Mouse (Mus musculus) hindbrain, postnatal 0 days (tissue): ENCODE data around the gene Mfap1b. TPM values are rescaled to one million over a fixed set of nuclear protein-coding genes. Genes with fewer than 3 reads are reported as not detected.

Source experiments
- ATAC-seq: fragments of 200-750 bp; cut with Nextera tagmentation; 2 replicates; pipeline ENCODE4 v1.8.0; 2017; ENCODE audit warnings: mild to moderate bottlenecking, moderate TSS enrichment, moderate library complexity
- DNase-seq: peaks from one replicate; pipeline ENCODE4 v3.0.0-alpha.2; 2015; ENCODE audit warnings: low spot score
- H3K27ac ChIP-seq: fragments of 300-500 bp; sonication (generic); 2 replicates; pipeline ENCODE4 v1.5.1; 2014; ENCODE audit warnings: mild to moderate bottlenecking
- H3K27me3 ChIP-seq: fragments of 300-500 bp; sonication (generic); 2 replicates; pipeline ENCODE4 v1.6.1; 2014; ENCODE audit warnings: low read length, mixed read lengths; ENCODE audit not compliant: insufficient read depth
- H3K36me3 ChIP-seq: fragments of 300-500 bp; sonication (generic); 2 replicates; pipeline ENCODE4 v1.6.1; 2014; ENCODE audit warnings: low read length, mixed read lengths; ENCODE audit not compliant: insufficient read depth
- H3K4me1 ChIP-seq: fragments of 300-500 bp; sonication (generic); 2 replicates; pipeline ENCODE4 v1.6.1; 2014; ENCODE audit warnings: antibody characterized with exemption, low read length, mixed read lengths; ENCODE audit not compliant: insufficient read depth
- H3K4me2 ChIP-seq: fragments of 300-500 bp; sonication (generic); 2 replicates; pipeline ENCODE4 v1.6.1; 2014; ENCODE audit warnings: low read depth, mild to moderate bottlenecking, low read length, moderate library complexity, mixed read lengths
- H3K4me3 ChIP-seq: fragments of 300-500 bp; sonication (generic); 2 replicates; pipeline ENCODE4 v1.5.1; 2014; ENCODE audit warnings: low read length
- H3K9ac ChIP-seq: fragments of 300-500 bp; sonication (generic); replicated peaks from 2 replicates; pipeline ENCODE4 v1.6.1; 2014; ENCODE audit warnings: mild to moderate bottlenecking, low read length, moderate library complexity, mixed read lengths
- H3K9me3 ChIP-seq: fragments of 300-500 bp; sonication (generic); 2 replicates; pipeline ENCODE4 v1.6.1; 2016; ENCODE audit warnings: low read length, mixed read lengths
- CTCF ChIP-seq: IDR thresholded peaks from 2 replicates; pipeline ENCODE4 v1.5.1; 2016; ENCODE audit warnings: antibody characterized with exemption, control low read depth, low read depth
- WGBS: fragments of 180-500 bp; shearing (Covaris S2); extraction: QIAGEN DNeasy Blood & Tissue Kit; methylation state at CpG from one replicate; pipeline ENCODE4 v1.1.7; 2014; 5-methylcytosine and 5-hydroxymethylcytosine counted together
- polyA plus RNA-seq: library from polyadenylated mRNA; unstranded; fragments of >200 nt; fragmentation: Nextera tagmentation; extraction: Ambion mirVana; gene quantifications from 2 replicates; pipeline ENCODE4 v1.2.1, GENCODE M21; 2015
- total RNA-seq: library from RNA; depleted of rRNA; stranded (reverse); fragments of >200 nt; gene quantifications from 2 replicates; pipeline ENCODE4 v1.2.3, GENCODE M21; 2014

The Mfap1b gene
- total and polyA plus RNA-seq, 2 experiments from 2014 or later: 17.7 to 52.8 TPM

- 65% methylated on average over 2 of the region's 2 CpGs for WGBS
- Histone ChIP-seq H3K4me1 (peaks cover 5% of the 10 kb centered on the region; the same call in 1 of the 2 replicates), H3K9ac (no peak overlapping the region), H3K27ac (no peak overlapping the region), H3K36me3 (no peaks in the 10 kb centered on the region), H3K27me3 (no peaks in the 10 kb centered on the region), H3K9me3 (no peaks in the 10 kb centered on the region), H3K4me3 (no peak overlapping the region), H3K4me2 (no peak overlapping the region)
- TF ChIP-seq CTCF: no peak
- ATAC-seq (no peak), DNase-seq (no peak)
These were observed 13.8 kb downstream of the Mfap1b start for GRCm38 (mm10) chr2:121460071-121460470.

- Histone ChIP-seq H3K27ac (peak within 1 kb of the TSS; percentile 73), H3K36me3 (peaks cover 10% of the 10 kb centered on the region; the same call in 1 of the 2 replicates), H3K4me1 (peaks cover 5% of the 10 kb centered on the region; the same call in 1 of the 2 replicates), H3K9ac (peak within 1 kb of the TSS; percentile 70), H3K4me3 (peak within 1 kb of the TSS; percentile 80), H3K27me3 (no peaks in the 10 kb centered on the region), H3K9me3 (no peaks in the 10 kb centered on the region), H3K4me2 (peak within 1 kb of the TSS; percentile 77)
- DNase-seq (peak; percentile 91), ATAC-seq (peak; percentile 94)
- no peak for TF ChIP-seq CTCF
- WGBS: 5% methylated on average over 41 of the region's 41 CpGs
These were observed 16.9 kb downstream of the Mfap1b start, which contains the start of gene Serinc4 for GRCm38 (mm10) chr2:121456692-121457642. Serinc4 (minus strand) TSS chr2:121456781.

GRCm38 (mm10) chr2:121455534-121455933 is 18.3 kb downstream of the Mfap1b start:
- H3K4me2 ChIP-seq: no peak overlapping the region
- no peak overlapping the region for H3K27ac ChIP-seq
- no peaks in the 10 kb centered on the region for H3K9me3 ChIP-seq
- no peak overlapping the region for H3K4me3 ChIP-seq
- TF ChIP-seq CTCF: no peak
- WGBS: 78% methylated on average over 5 of the region's 5 CpGs
- H3K27me3 ChIP-seq: no peaks in the 10 kb centered on the region
- peaks cover 5% of the 10 kb centered on the region; the same call in 1 of the 2 replicates for H3K4me1 ChIP-seq
- H3K9ac ChIP-seq: no peak overlapping the region
- peaks cover 13% of the 10 kb centered on the region; the same call in 1 of the 2 replicates for H3K36me3 ChIP-seq
- no peak for DNase-seq
- no peak for ATAC-seq

- no peaks in the 10 kb centered on the region for H3K27me3 ChIP-seq
- no peak overlapping the region for H3K4me2 ChIP-seq
- peaks cover 13% of the 10 kb centered on the region; the same call in 1 of the 2 replicates for H3K36me3 ChIP-seq
- H3K27ac ChIP-seq: no peak overlapping the region
- 91% methylated on average over 6 of the region's 6 CpGs for WGBS
- ATAC-seq: no peak
- no peak for DNase-seq
- H3K9ac ChIP-seq: no peak overlapping the region
- TF ChIP-seq CTCF: no peak
- no peak overlapping the region for H3K4me3 ChIP-seq
- peaks cover 5% of the 10 kb centered on the region; the same call in 1 of the 2 replicates for H3K4me1 ChIP-seq
- H3K9me3 ChIP-seq: no peaks in the 10 kb centered on the region
These were observed 19.9 kb downstream of the Mfap1b start for GRCm38 (mm10) chr2:121453917-121454316.

- Histone ChIP-seq H3K9me3 (no peaks in the 10 kb centered on the region), H3K9ac (no peak within 1 kb of the TSS), H3K36me3 (peaks cover 13% of the 10 kb centered on the region; the same call in 1 of the 2 replicates), H3K27ac (no peak within 1 kb of the TSS), H3K4me2 (no peak within 1 kb of the TSS), H3K4me1 (peaks cover 9% of the 10 kb centered on the region; the same call in 1 of the 2 replicates), H3K27me3 (no peaks in the 10 kb centered on the region), H3K4me3 (no peak within 1 kb of the TSS)
- TF ChIP-seq CTCF: no peak
- 79% methylated on average over 4 of the region's 4 CpGs for WGBS
- DNase-seq (no peak), ATAC-seq (no peak)
These were observed 20.9 kb downstream of the Mfap1b start, which contains the start of gene Hypk for GRCm38 (mm10) chr2:121452990-121453389. Hypk (plus strand) TSS chr2:121453290.

- H3K36me3 ChIP-seq: peaks cover 13% of the 10 kb centered on the region; the same call in 1 of the 2 replicates
- peaks cover 9% of the 10 kb centered on the region; the same call in 1 of the 2 replicates for H3K4me1 ChIP-seq
- ATAC-seq (no peak), DNase-seq (no peak)
- H3K4me3 ChIP-seq: no peak overlapping the region
- no peaks in the 10 kb centered on the region for H3K9me3 ChIP-seq
- H3K27ac ChIP-seq: no peak overlapping the region
- H3K4me2 ChIP-seq: no peak overlapping the region
- H3K27me3 ChIP-seq: no peaks in the 10 kb centered on the region
- no peak overlapping the region for H3K9ac ChIP-seq
- WGBS: 83% methylated on average over 4 of the region's 4 CpGs
- no peak for TF ChIP-seq CTCF
These were observed 21.5 kb downstream of the Mfap1b start for GRCm38 (mm10) chr2:121452361-121452760.
